Mouse (Mus musculus): Measurements from ENCODE around the gene Bmx. TPM values are rescaled to one million over a fixed set of nuclear protein-coding genes. Genes with fewer than 3 reads are reported as not detected.

Bmx gene
- polyA plus RNA-seq, 1 experiment from 2014 or later = 0.87 TPM

DNA sequence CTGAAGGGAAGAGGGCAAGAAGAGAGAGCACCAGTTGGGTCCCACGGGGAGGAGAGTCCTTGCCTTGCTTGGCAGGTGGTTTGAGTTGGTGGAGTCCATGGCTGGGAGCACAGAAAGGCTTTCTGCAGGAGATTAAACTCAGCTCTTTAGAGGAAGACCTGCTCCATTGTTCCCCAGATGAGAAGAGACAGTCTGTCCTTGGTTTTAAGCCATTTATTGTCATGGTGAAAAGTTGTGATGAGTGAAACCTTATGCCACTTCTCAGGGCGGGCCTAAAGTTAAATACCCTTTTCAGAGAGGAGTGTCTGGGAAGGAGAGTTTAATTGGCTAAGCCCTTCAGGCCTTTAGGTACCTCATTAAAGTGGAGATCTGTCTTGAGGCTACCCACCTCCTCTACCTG lies 4.3 kb upstream of the Bmx start:
- H3K4me3 ChIP-seq (ENCODE audit: low read length) = no peak overlapping the region
- no peak overlapping the region for H3K9ac ChIP-seq (ENCODE audit: low read depth, low read length)
- no peak for ATAC-seq
- no peak overlapping the region for H3K4me2 ChIP-seq (ENCODE audit: low read depth, low read length)
- 57% methylated on average over 2 of the region's 2 CpGs for WGBS
- no peaks in the 10 kb centered on the region for H3K27me3 ChIP-seq (replicated peaks; ENCODE audit: control insufficient read depth, insufficient read depth, low read length)
- no peaks in the 10 kb centered on the region for H3K36me3 ChIP-seq (ENCODE audit: control insufficient read depth, insufficient read depth, low read length)
- H3K27ac ChIP-seq (ENCODE audit: low read length) = no peak overlapping the region
- H3K9me3 ChIP-seq (ENCODE audit: control insufficient read depth, low read length) = no peaks in the 10 kb centered on the region
- no peaks in the 10 kb centered on the region for H3K4me1 ChIP-seq (ENCODE audit: control insufficient read depth, insufficient read depth, low read length)

DNA sequence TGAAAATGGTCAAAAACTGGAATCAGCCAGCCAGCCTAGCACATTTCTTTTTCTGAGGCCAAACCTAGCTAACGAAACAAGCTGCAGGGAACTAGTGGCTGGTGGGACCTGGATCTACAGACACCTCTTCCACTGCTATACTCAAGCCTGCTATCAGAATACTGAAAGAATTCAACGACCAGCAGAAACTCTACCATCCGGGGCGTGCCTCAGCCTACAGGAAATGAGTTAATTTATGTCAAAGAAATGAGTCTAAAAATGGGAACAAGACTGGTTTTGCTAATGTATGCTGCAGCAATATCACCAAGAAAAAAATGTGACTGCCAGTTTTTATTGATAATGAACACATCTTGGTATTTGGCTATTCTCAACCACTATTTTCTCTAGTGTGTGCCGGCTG lies 669 bp upstream of the Bmx start:
- Histone ChIP-seq H3K4me3 (ENCODE audit: low read length) (no peak overlapping the region), H3K9ac (ENCODE audit: low read depth, low read length) (no peak overlapping the region), H3K9me3 (ENCODE audit: control insufficient read depth, low read length) (no peaks in the 10 kb centered on the region), H3K36me3 (ENCODE audit: control insufficient read depth, insufficient read depth, low read length) (no peaks in the 10 kb centered on the region), H3K4me2 (ENCODE audit: low read depth, low read length) (no peak overlapping the region), H3K27me3 (replicated peaks; ENCODE audit: control insufficient read depth, insufficient read depth, low read length) (no peaks in the 10 kb centered on the region), H3K27ac (ENCODE audit: low read length) (no peak overlapping the region), H3K4me1 (ENCODE audit: control insufficient read depth, insufficient read depth, low read length) (no peaks in the 10 kb centered on the region)
- no peak for ATAC-seq
- WGBS = 79% methylated on average over 5 of the region's 5 CpGs

DNA sequence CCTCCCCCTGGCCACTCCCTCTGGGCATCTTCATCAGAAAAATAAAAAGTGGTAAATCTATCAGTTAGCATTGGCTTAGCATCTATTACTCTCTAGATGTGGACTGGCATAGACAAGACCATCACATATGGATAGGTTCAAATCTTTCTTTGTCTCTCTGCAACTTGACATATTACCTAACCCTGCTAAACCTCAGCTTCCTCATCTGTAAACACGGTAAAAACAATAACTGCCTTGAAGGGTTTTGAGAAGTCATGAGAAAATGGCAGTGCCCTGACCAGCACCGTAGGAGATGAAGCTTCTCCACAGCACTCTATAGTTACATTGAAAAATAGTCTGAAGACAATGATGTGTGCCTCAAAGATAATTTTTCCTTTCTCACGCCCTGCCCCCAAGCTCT lies 1.5 kb downstream of the Bmx start:
- Histone ChIP-seq H3K4me1 (ENCODE audit: control insufficient read depth, insufficient read depth, low read length) (no peaks in the 10 kb centered on the region), H3K27ac (ENCODE audit: low read length) (no peak overlapping the region), H3K36me3 (ENCODE audit: control insufficient read depth, insufficient read depth, low read length) (no peaks in the 10 kb centered on the region), H3K27me3 (replicated peaks; ENCODE audit: control insufficient read depth, insufficient read depth, low read length) (no peaks in the 10 kb centered on the region), H3K4me2 (ENCODE audit: low read depth, low read length) (no peak overlapping the region), H3K4me3 (ENCODE audit: low read length) (no peak overlapping the region), H3K9ac (ENCODE audit: low read depth, low read length) (no peak overlapping the region), H3K9me3 (ENCODE audit: control insufficient read depth, low read length) (no peaks in the 10 kb centered on the region)
- ATAC-seq = no peak
- 79% methylated on average over 3 of the region's 3 CpGs for WGBS

DNA sequence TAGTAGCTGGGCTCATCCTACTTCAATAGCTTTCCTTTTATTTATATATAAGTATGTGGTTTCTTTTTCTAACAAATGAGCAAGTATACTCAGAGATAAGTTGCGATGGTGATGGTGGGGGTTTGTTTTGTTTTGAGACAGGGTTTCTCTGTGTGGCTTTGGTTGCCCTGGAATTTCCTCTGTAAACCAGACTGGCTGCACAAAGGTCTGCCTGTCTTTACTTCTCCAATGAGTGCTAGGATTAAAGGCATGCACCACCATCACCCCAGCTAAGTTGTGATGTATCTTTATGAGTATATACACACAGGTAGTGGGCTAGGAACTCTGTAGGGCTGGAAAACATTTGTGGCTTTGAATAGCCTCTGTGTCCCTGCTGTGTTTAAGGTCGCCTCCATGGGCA lies 11.3 kb downstream of the Bmx start:
- Histone ChIP-seq H3K9ac (ENCODE audit: low read depth, low read length) (no peak overlapping the region), H3K4me2 (ENCODE audit: low read depth, low read length) (no peak overlapping the region), H3K27me3 (replicated peaks; ENCODE audit: control insufficient read depth, insufficient read depth, low read length) (0 out of 2 replicates have a peak, but pooled peaks cover 3% of the 10 kb centered on the region), H3K36me3 (ENCODE audit: control insufficient read depth, insufficient read depth, low read length) (no peaks in the 10 kb centered on the region), H3K27ac (ENCODE audit: low read length) (no peak overlapping the region), H3K4me1 (ENCODE audit: control insufficient read depth, insufficient read depth, low read length) (no peaks in the 10 kb centered on the region), H3K9me3 (ENCODE audit: control insufficient read depth, low read length) (no peaks in the 10 kb centered on the region), H3K4me3 (ENCODE audit: low read length) (no peak overlapping the region)
- no peak for ATAC-seq
- 59% methylated on average over 2 of the region's 2 CpGs for WGBS

DNA sequence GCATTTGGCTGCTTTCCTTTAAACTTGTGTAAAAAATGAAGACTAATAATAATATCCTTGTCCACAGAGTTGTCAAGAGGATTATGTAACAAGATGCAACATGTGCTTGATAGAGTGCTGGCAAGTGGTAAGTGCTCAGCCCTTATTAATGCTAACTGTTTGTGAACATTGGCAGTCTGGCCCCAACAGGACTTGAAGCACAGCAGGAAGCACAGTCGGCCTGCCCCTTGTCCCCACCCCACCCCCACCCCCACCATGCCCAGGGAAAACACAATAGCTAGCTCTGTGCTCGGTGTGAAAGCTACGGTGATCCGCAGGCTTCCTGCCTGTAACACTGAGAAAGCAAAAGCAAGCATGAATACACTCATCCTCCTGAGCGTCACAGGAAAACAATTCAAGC lies 12.3 kb downstream of the Bmx start:
- ATAC-seq = peak; percentile 64
- no peak overlapping the region for H3K9ac ChIP-seq (ENCODE audit: low read depth, low read length)
- WGBS = 25% methylated on average over 5 of the region's 5 CpGs

DNA sequence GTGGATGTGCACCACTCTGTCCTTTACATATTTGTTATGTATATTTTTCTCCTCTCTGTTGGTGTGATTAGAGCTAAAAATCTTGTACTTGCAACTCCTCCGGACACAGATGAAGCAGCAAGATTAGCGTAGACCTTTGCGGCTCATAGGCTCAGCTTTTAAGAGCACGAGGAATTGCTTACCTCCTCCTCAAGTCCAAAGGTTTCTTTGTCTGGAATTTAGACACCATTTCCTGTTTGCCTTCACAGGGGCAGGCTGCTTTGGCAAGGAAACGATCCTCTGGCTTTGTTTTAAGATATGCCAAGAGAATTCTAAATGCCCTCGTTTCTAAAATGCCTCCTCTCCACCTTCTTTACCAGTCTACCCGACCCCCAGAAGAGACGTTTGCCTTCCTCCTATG lies 24.6 kb downstream of the Bmx start:
- Histone ChIP-seq H3K4me3 (ENCODE audit: low read length) (no peak overlapping the region), H3K4me2 (ENCODE audit: low read depth, low read length) (no peak overlapping the region), H3K27me3 (replicated peaks; ENCODE audit: control insufficient read depth, insufficient read depth, low read length) (no peaks in the 10 kb centered on the region), H3K9ac (ENCODE audit: low read depth, low read length) (no peak overlapping the region), H3K4me1 (ENCODE audit: control insufficient read depth, insufficient read depth, low read length) (no peaks in the 10 kb centered on the region), H3K9me3 (ENCODE audit: control insufficient read depth, low read length) (no peaks in the 10 kb centered on the region), H3K36me3 (ENCODE audit: control insufficient read depth, insufficient read depth, low read length) (no peaks in the 10 kb centered on the region), H3K27ac (ENCODE audit: low read length) (no peak overlapping the region)
- WGBS = 45% methylated on average over 8 of the region's 8 CpGs
- peak; percentile 76 for ATAC-seq

More for the DNA sequence above, 12.3 kb downstream of the Bmx start:
- H3K9me3 ChIP-seq (ENCODE audit: control insufficient read depth, low read length) = no peaks in the 10 kb centered on the region
- H3K27me3 ChIP-seq (replicated peaks; ENCODE audit: control insufficient read depth, insufficient read depth, low read length) = 0 out of 2 replicates have a peak, but pooled peaks cover under 1% of the 10 kb centered on the region
- no peak overlapping the region for H3K27ac ChIP-seq (ENCODE audit: low read length)
- 0 out of 2 replicates have a peak overlapping the region, but pooled peaks have one; percentile 6 for H3K4me2 ChIP-seq (ENCODE audit: low read depth, low read length)
- H3K36me3 ChIP-seq (ENCODE audit: control insufficient read depth, insufficient read depth, low read length) = no peaks in the 10 kb centered on the region
- H3K4me3 ChIP-seq (ENCODE audit: low read length) = no peak overlapping the region
- no peaks in the 10 kb centered on the region for H3K4me1 ChIP-seq (ENCODE audit: control insufficient read depth, insufficient read depth, low read length)

DNA sequence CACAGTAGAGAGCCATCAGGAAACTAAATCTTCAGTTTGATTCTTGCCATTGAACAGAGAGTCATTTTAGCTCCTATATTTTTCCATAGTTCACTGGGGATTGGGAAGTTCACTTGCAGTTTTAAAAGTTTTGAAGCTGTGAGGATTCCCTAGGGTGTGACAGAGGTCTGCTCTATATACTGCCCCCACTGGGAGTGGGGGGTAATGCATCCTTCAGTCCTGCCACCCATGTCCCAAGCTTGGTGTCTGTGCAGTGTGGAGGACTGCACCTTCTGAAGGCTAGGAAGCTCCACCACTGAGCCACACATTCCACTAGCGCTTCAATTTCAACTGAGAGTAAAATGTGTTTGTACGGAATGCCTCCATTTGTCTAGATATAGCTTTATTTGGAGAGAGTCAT lies 36.0 kb downstream of the Bmx start:
- Histone ChIP-seq H3K27me3 (replicated peaks; ENCODE audit: control insufficient read depth, insufficient read depth, low read length) (no peaks in the 10 kb centered on the region), H3K9ac (ENCODE audit: low read depth, low read length) (no peak overlapping the region), H3K27ac (ENCODE audit: low read length) (no peak overlapping the region), H3K4me2 (ENCODE audit: low read depth, low read length) (no peak overlapping the region), H3K9me3 (ENCODE audit: control insufficient read depth, low read length) (no peaks in the 10 kb centered on the region), H3K4me3 (ENCODE audit: low read length) (no peak overlapping the region), H3K36me3 (ENCODE audit: control insufficient read depth, insufficient read depth, low read length) (no peaks in the 10 kb centered on the region), H3K4me1 (ENCODE audit: control insufficient read depth, insufficient read depth, low read length) (no peaks in the 10 kb centered on the region)
- 69% methylated on average over 2 of the region's 2 CpGs for WGBS
- ATAC-seq = no peak

DNA sequence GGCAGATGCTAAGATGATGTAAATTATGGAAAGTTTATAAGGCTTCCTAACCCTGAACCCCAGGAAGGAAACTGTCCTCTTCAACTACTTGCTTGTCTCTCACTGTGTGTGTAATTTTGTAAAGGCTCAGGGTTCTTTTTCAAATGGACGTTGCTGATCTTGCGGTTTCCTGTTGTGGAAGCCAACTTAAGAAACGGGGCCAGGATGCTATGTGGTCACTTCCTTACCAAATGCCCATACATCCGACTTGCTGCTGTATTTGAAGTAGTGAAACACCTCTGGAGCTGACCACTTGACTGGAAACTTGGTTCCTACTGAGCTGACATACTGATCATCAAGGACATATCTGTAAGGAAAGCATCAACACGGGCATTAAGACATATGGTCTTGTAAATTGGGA lies 57.4 kb downstream of the Bmx start:
- Histone ChIP-seq H3K27me3 (replicated peaks; ENCODE audit: control insufficient read depth, insufficient read depth, low read length) (no peaks in the 10 kb centered on the region), H3K4me3 (ENCODE audit: low read length) (no peak overlapping the region), H3K4me1 (ENCODE audit: control insufficient read depth, insufficient read depth, low read length) (no peaks in the 10 kb centered on the region), H3K9me3 (ENCODE audit: control insufficient read depth, low read length) (no peaks in the 10 kb centered on the region), H3K36me3 (ENCODE audit: control insufficient read depth, insufficient read depth, low read length) (no peaks in the 10 kb centered on the region), H3K4me2 (ENCODE audit: low read depth, low read length) (no peak overlapping the region), H3K9ac (ENCODE audit: low read depth, low read length) (no peak overlapping the region), H3K27ac (ENCODE audit: low read length) (no peak overlapping the region)
- WGBS = 78% methylated on average over 5 of the region's 5 CpGs
- ATAC-seq = no peak

DNA sequence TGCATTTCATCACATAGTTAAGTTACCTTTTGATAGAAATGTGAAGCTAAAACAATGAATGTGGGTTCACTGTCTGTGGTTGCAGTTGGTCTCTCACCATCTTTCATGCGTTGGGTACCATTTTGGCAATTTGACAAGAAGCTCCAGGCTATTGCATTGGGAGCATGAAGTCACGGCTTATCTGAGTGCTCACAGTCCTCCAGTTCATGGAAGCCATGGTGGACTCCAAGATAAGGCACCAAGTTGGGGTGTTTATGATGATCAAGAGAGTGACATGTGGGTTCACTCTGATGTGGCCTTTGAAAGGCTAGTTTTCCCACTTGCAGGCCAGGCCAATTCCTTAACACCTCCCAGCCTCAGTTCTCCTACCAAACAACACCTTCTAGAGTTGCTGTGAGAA lies 60.3 kb downstream of the Bmx start:
- no peaks in the 10 kb centered on the region for H3K4me1 ChIP-seq (ENCODE audit: control insufficient read depth, insufficient read depth, low read length)
- H3K4me2 ChIP-seq (ENCODE audit: low read depth, low read length) = no peak overlapping the region
- H3K9ac ChIP-seq (ENCODE audit: low read depth, low read length) = no peak overlapping the region
- WGBS = 93% methylated on average over 2 of the region's 2 CpGs
- ATAC-seq = no peak
- H3K27me3 ChIP-seq (replicated peaks; ENCODE audit: control insufficient read depth, insufficient read depth, low read length) = no peaks in the 10 kb centered on the region
- H3K36me3 ChIP-seq (ENCODE audit: control insufficient read depth, insufficient read depth, low read length) = no peaks in the 10 kb centered on the region
- no peaks in the 10 kb centered on the region for H3K9me3 ChIP-seq (ENCODE audit: control insufficient read depth, low read length)
- no peak overlapping the region for H3K4me3 ChIP-seq (ENCODE audit: low read length)
- no peak overlapping the region for H3K27ac ChIP-seq (ENCODE audit: low read length)

DNA sequence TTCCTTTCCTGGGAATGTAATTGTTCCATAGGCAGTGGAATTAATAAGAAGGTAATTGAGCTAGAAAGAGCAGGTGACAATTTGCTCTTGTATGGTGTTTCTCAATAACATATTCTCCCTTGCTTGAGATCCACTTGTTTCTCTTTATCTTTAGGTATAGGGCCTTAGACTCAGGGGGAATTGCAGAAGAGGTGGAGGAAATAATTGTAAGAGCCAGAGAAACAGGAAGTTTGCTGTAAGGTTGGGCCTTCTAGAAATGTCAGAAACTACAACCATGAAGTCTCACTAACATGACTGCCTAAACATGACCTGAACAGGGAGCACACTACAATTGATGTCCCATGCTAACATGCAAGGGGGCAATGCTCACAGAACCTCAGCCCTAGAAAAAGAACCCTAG lies 68.1 kb downstream of the Bmx start:
- no peak overlapping the region for H3K4me3 ChIP-seq (ENCODE audit: low read length)
- H3K27me3 ChIP-seq (replicated peaks; ENCODE audit: control insufficient read depth, insufficient read depth, low read length) = peaks cover 3% of the 10 kb centered on the region; the same call in 1 of the 2 replicates
- no peak for ATAC-seq
- H3K4me2 ChIP-seq (ENCODE audit: low read depth, low read length) = no peak overlapping the region
- H3K36me3 ChIP-seq (ENCODE audit: control insufficient read depth, insufficient read depth, low read length) = no peaks in the 10 kb centered on the region
- H3K4me1 ChIP-seq (ENCODE audit: control insufficient read depth, insufficient read depth, low read length) = no peaks in the 10 kb centered on the region
- H3K9ac ChIP-seq (ENCODE audit: low read depth, low read length) = no peak overlapping the region
- no peak overlapping the region for H3K27ac ChIP-seq (ENCODE audit: low read length)
- H3K9me3 ChIP-seq (ENCODE audit: control insufficient read depth, low read length) = no peaks in the 10 kb centered on the region
